In genomic region chr11:7160637-7161101, GRCm38 (mm10) we compare ENCODE assay signal across 10 mouse cellular contexts. TPM values are rescaled to one million over a fixed set of nuclear protein-coding genes. Genes with fewer than 3 reads are reported as not detected.
A peak's percentile ranks its signal among the peaks of the same experiment; 100 is the strongest.
DNase-seq lines count a peak whose midpoint lies in the region; ATAC-seq and TF ChIP-seq lines count a peak whose summit lies in the region.
"Had no signal": no experiment of that assay in that cellular context is flagged by ENCODE, and none has a peak within 500 bp of the region (broad histone marks: within the 10 kb centered on the region; RNA-seq: fewer than 3 reads in every experiment).

No protein-coding gene starts in this region.

- DNase-seq in frontal cortex, postnatal 36 days (ENCODE audit: low spot score in 2 of 2): no peak
- peak; percentile 67 for DNase-seq in brain, embryonic 14.5 days (ENCODE audit: low read depth)
- no peak for DNase-seq in left cerebral cortex, postnatal 10 days (ENCODE audit: extremely low spot score in 1 of 2, low spot score in 2 of 2)
- no peak for DNase-seq in urinary bladder, postnatal 10 days (ENCODE audit: low spot score)
- DNase-seq in urinary bladder, postnatal 36 days (ENCODE audit: low spot score in 2 of 2): no peak

- no peak overlapping the region for H3K4me2 ChIP-seq in hindbrain, embryonic 16.5 days (ENCODE audit: low read length)
- H3K4me2 ChIP-seq in midbrain, embryonic 13.5 days (replicated peaks): no peak overlapping the region

- no peak for TF ChIP-seq POLR2A in brain, embryonic 14.5 days (IDR thresholded peaks at IDR 0.05; ENCODE audit: borderline replicate concordance, extremely low read depth, insufficient read depth, insufficient read length, poor library complexity, severe bottlenecking)

- intact Hi-C loops in left cerebral cortex, postnatal 10 days (cut with DNase I): loop anchor here (10.0 kb wide), 1 partner anchor 506 kb away; the partner anchor contains the start of gene Ramp3

- peak overlapping the region; percentile 64 for H3K27ac ChIP-seq in hindbrain, embryonic 16.5 days (ENCODE audit: low read depth, low read length)
- peak overlapping the region; percentile 56; the same call in 1 of the 2 replicates for H3K27ac ChIP-seq in midbrain, embryonic 13.5 days

- no peak overlapping the region for H3K4me3 ChIP-seq in hindbrain, embryonic 16.5 days (ENCODE audit: low read length)
- H3K4me3 ChIP-seq in midbrain, embryonic 13.5 days (replicated peaks): no peak overlapping the region

- no peak overlapping the region for H3K9ac ChIP-seq in hindbrain, embryonic 16.5 days (ENCODE audit: low read depth, low read length)
- H3K9ac ChIP-seq in midbrain, embryonic 13.5 days (replicated peaks): no peak overlapping the region

- H3K36me3 ChIP-seq in hindbrain, embryonic 16.5 days (ENCODE audit: control insufficient read depth, insufficient read depth, low read length): no peaks in the 10 kb centered on the region; the same call in 1 of the 2 replicates
- no peaks in the 10 kb centered on the region for H3K36me3 ChIP-seq in midbrain, embryonic 13.5 days

- peaks cover 15% of the 10 kb centered on the region for H3K4me1 ChIP-seq in hindbrain, embryonic 16.5 days (ENCODE audit: control insufficient read depth, insufficient read depth, low read depth, low read length)
- H3K4me1 ChIP-seq in midbrain, embryonic 13.5 days (replicated peaks): peaks cover 16% of the 10 kb centered on the region

- ATAC-seq in frontal cortex, adult (ENCODE audit: low TSS enrichment): peak; percentile 60
- peak; percentile 81 for ATAC-seq in hindbrain, embryonic 16.5 days
- peak; percentile 81 for ATAC-seq in midbrain, embryonic 13.5 days

- H3K9me3 ChIP-seq in hindbrain, embryonic 16.5 days (ENCODE audit: control insufficient read depth, low read length): no peaks in the 10 kb centered on the region
- H3K9me3 ChIP-seq in midbrain, embryonic 13.5 days: no peaks in the 10 kb centered on the region

- no peak for TF ChIP-seq CTCF in brain, embryonic 14.5 days (IDR thresholded peaks at IDR 0.05; ENCODE audit: borderline replicate concordance, extremely low read depth, insufficient read depth, insufficient read length)

- H3K27me3 ChIP-seq in hindbrain, embryonic 16.5 days (replicated peaks; ENCODE audit: control insufficient read depth, insufficient read depth, low read length): no peaks in the 10 kb centered on the region
- H3K27me3 ChIP-seq in midbrain, embryonic 13.5 days: no peaks in the 10 kb centered on the region

- WGBS in hindbrain, embryonic 16.5 days: 31% methylated on average over 4 of the region's 4 CpGs
- WGBS in midbrain, embryonic 13.5 days: 17% methylated on average over 4 of the region's 4 CpGs

RNA-seq across cellular contexts. Expression of gene Gm11985, which starts 27.7 kb away (rescaled TPM):
- polyA plus RNA-seq in brain, embryonic 14.5 days (2012; rRNA removed): not detected in 2 replicates
- not detected in 2 replicates for polyA plus RNA-seq in hindbrain, embryonic 16.5 days (2015; fragmentation: Nextera tagmentation; extraction: Ambion mirVana)
- not detected in 2 replicates for polyA plus RNA-seq in midbrain, embryonic 13.5 days (2015; fragmentation: Nextera tagmentation; extraction: Ambion mirVana)
- not detected for total RNA-seq in left cerebral cortex, postnatal 10 days (2021)
- total RNA-seq: heart, adult 18-20 months had no signal
- polyA plus RNA-seq: C2C12 had no signal

RNA-seq across cellular contexts. Expression of gene Igfbp1, which starts 36.9 kb away (rescaled TPM):
- 0.15 and 0.22 TPM in 2 replicates for polyA plus RNA-seq in brain, embryonic 14.5 days (2012; rRNA removed)
- polyA plus RNA-seq in hindbrain, embryonic 16.5 days (2015; fragmentation: Nextera tagmentation; extraction: Ambion mirVana): 0.10 and 0.20 TPM in 2 replicates
- 0.09 and 0.17 TPM in 2 replicates for polyA plus RNA-seq in midbrain, embryonic 13.5 days (2015; fragmentation: Nextera tagmentation; extraction: Ambion mirVana)
- under 1 TPM in 1 of 2 experiments, not detected in 1; 0.30 TPM for total RNA-seq in left cerebral cortex, postnatal 10 days (2021)
- total RNA-seq: heart, adult 18-20 months had no signal
- polyA plus RNA-seq: C2C12 had no signal

RNA-seq across cellular contexts. Expression of gene Igfbp3, which starts 53.1 kb away (rescaled TPM):
- polyA plus RNA-seq in brain, embryonic 14.5 days (2012; rRNA removed): 22.6 and 33.6 TPM in 2 replicates
- polyA plus RNA-seq in hindbrain, embryonic 16.5 days (2015; fragmentation: Nextera tagmentation; extraction: Ambion mirVana): 24.2 and 25.1 TPM in 2 replicates
- 5.6 and 7.1 TPM in 2 replicates for polyA plus RNA-seq in midbrain, embryonic 13.5 days (2015; fragmentation: Nextera tagmentation; extraction: Ambion mirVana)
- total RNA-seq in left cerebral cortex, postnatal 10 days (2021): 10 to 100 TPM; 10.2 to 20.9 TPM
